Mouse (Mus musculus): ENCODE data around the gene Ip6k3. TPM values are rescaled to one million over a fixed set of nuclear protein-coding genes. Genes with fewer than 3 reads are reported as not detected.

The Ip6k3 gene
- polyA plus RNA-seq (2015; fragmentation: Nextera tagmentation; extraction: Ambion mirVana) = 0.36 and 0.72 TPM in 2 replicates

GRCm38 (mm10) chr17:27167545-27167944 is at the start of gene Ip6k3:
Ip6k3 (minus strand) TSS chr17:27167795.

GRCm38 (mm10) chr17:27204075-27204909 is 36.7 kb upstream of the Ip6k3 start, which contains the start of gene Lemd2:
Lemd2 (minus strand) TSS chr17:27204469.

GRCm38 (mm10) chr17:27133551-27134141 is 33.9 kb downstream of the Ip6k3 start, which contains the start of gene Uqcc2:
Uqcc2 (minus strand) TSS chr17:27133916.

Other genes starting within 250 kb of the Ip6k3 start
- gene Phf1, start 234.7 kb downstream of the Ip6k3 start, polyA plus RNA-seq (2015; fragmentation: Nextera tagmentation; extraction: Ambion mirVana) = 15.3 and 21.3 TPM in 2 replicates
- gene Cuta, start 228.2 kb downstream of the Ip6k3 start, polyA plus RNA-seq (2015; fragmentation: Nextera tagmentation; extraction: Ambion mirVana) = 159 and 209 TPM in 2 replicates
- 0.65 and 0.99 TPM in 2 replicates for gene Syngap1, start 226.5 kb downstream of the Ip6k3 start, polyA plus RNA-seq (2015; fragmentation: Nextera tagmentation; extraction: Ambion mirVana)
- 6.2 and 8.2 TPM in 2 replicates for gene Zbtb9, start 194.6 kb downstream of the Ip6k3 start, polyA plus RNA-seq (2015; fragmentation: Nextera tagmentation; extraction: Ambion mirVana)
- 4.3 and 5.3 TPM in 2 replicates for gene Bak1, start 138.8 kb downstream of the Ip6k3 start, polyA plus RNA-seq (2015; fragmentation: Nextera tagmentation; extraction: Ambion mirVana)
- gene Itpr3, start 110.5 kb downstream of the Ip6k3 start, polyA plus RNA-seq (2015; fragmentation: Nextera tagmentation; extraction: Ambion mirVana) = 2.3 and 2.6 TPM in 2 replicates
- 325 and 460 TPM in 2 replicates for gene Uqcc2, start 33.9 kb downstream of the Ip6k3 start, polyA plus RNA-seq (2015; fragmentation: Nextera tagmentation; extraction: Ambion mirVana)
- 16.9 and 20.3 TPM in 2 replicates for gene Lemd2, start 36.7 kb upstream of the Ip6k3 start, polyA plus RNA-seq (2015; fragmentation: Nextera tagmentation; extraction: Ambion mirVana)

Measured in adrenal gland, postnatal 0 days (tissue).